Mouse (Mus musculus): ENCODE results near the gene Opcml.

DNA sequence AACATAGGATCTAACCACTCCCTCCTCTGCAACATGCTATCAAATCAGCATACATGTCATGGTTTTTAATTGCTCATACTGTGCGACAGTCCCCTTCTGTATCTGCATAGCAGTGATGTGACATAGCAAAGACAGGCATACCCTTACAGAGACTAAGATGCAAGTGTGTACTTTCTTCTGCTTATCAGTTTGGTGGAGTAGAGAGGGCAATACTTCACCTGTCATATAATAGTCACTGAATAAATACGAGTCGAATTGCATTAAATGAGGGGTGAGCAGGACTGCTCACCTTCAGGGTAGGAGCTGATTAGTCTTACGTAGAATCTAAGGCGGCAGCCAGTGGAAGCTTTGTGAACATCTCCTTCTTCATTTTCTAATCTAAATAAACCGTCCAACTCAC, 1146.6 kb downstream of the Opcml start:
- TF ChIP-seq POLR2A (IDR thresholded peaks at IDR 0.05; ENCODE audit: borderline replicate concordance, low read depth, low read length) = no peak
- TF ChIP-seq CTCF (IDR thresholded peaks at IDR 0.05; ENCODE audit: low read depth, low read length) = no peak

Measured in bone marrow macrophage, adult 2 months (primary cell).